Mouse (Mus musculus): ENCODE results near the gene Irak2.

DNA sequence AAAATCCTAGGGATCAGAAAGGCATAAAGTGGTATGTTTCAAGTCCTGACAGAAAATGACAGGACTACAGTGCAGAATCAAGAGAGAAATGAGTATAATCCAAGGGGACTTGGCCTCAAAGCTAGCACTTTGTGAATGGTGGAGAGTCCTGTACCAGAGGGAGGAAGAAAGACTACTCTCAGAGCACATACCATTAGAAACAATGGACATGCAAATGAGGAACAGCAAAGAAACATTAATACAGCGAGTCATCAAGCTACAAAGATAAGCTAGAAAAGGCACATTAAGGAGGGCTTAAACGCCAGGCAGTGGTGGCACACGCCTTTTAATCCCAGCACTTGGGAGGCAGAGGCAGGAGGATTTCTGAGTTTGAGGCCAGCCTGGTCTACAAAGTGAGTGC, 93.0 kb downstream of the Irak2 start:
- TF ChIP-seq CTCF (IDR thresholded peaks at IDR 0.05) (no peak), EP300 (IDR thresholded peaks at IDR 0.05) (no peak)

Measured in lung, postnatal 0 days (tissue).